Mouse (Mus musculus): ENCODE results near the gene Rabgap1. TPM values are rescaled to one million over a fixed set of nuclear protein-coding genes. Genes with fewer than 3 reads are reported as not detected.
"Not testable (repeated sequence)": the region's sequence is repeated elsewhere in the genome, so short reads cannot be mapped to it uniquely, and the experiment has no call there.

Rabgap1 gene
- total and polyA plus RNA-seq, 3 experiments: 10.4 to 43.8 (median 36.9) TPM

DNA sequence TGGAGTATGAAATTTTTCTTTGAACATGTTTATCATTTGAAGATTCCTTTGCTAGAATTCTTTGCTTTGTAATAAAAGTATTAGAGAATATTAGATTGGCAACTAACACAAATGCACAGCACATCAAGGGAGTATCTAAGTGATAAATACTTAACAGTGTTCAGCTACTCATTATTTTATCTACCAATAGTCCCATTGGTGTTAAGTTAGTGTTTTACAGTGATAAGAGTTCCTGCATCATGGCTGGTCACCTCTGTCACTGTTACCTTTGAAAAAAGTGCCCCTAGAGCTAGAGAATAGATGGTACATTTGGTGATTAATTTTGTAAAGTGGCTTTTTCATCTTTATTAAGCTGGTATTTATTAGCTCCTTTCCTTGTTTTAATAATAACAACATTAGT, 43.3 kb downstream of the Rabgap1 start:
- no peaks in the 10 kb centered on the region; the same call in 1 of the 2 replicates for H3K36me3 ChIP-seq (ENCODE audit: control insufficient read depth, insufficient read depth, low read length)
- no peak for TF ChIP-seq EP300 (IDR thresholded peaks at IDR 0.05; ENCODE audit: insufficient read depth, low read depth, low read length)
- no peak overlapping the region for H3K27ac ChIP-seq
- no peak overlapping the region for H3K9ac ChIP-seq (ENCODE audit: low read depth, low read length)
- H3K27me3 ChIP-seq (ENCODE audit: control insufficient read depth, insufficient read depth, low read length): no peaks in the 10 kb centered on the region
- no peak overlapping the region for H3K4me3 ChIP-seq
- DNase-seq: no peak
- intact Hi-C loops (cut with DNase I): loop anchor here (5.0 kb wide), 2 partner anchors 64 to 89 kb away; partner anchors contain the start of gene Rc3h2
- H3K4me1 ChIP-seq (ENCODE audit: control insufficient read depth, insufficient read depth, low read length): no peaks in the 10 kb centered on the region
- H3K79me2 ChIP-seq (replicated peaks; ENCODE audit: control insufficient read depth, insufficient read depth, low read length): no peaks in the 10 kb centered on the region

DNA sequence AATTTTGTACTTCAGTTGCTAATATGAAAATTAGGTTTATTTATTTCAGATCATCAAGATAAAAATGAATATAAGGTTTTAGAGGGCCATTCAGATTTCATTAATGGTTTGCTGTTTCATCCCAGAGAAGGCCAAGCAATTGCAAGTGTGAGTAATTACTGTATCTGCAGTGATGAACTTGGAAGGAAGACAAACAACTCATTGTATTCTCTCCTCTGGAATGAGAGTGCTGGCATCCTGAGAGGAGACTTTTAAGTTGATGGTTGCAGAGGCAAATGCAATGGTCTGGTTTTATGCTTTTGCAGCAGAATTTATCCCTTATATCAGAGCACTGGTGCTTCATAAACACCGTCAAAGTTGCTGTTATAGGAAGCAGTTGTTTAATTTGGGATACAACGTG, 45.9 kb downstream of the Rabgap1 start:
- DNase-seq: no peak
- intact Hi-C loops (cut with DNase I): loop anchor here (5.0 kb wide), 2 partner anchors 67 to 92 kb away; partner anchors contain the start of gene Rc3h2
- no peak for TF ChIP-seq CTCF (IDR thresholded peaks at IDR 0.05)
- no peak for TF ChIP-seq EP300 (IDR thresholded peaks at IDR 0.05; ENCODE audit: insufficient read depth, low read depth, low read length)
- TF ChIP-seq POLR2A (IDR thresholded peaks at IDR 0.05; ENCODE audit: insufficient read depth, low read depth, low read length): no peak
- Histone ChIP-seq H3K27me3 (ENCODE audit: control insufficient read depth, insufficient read depth, low read length) (no peaks in the 10 kb centered on the region), H3K79me2 (replicated peaks; ENCODE audit: control insufficient read depth, insufficient read depth, low read length) (no peaks in the 10 kb centered on the region), H3K36me3 (ENCODE audit: control insufficient read depth, insufficient read depth, low read length) (peaks cover 2% of the 10 kb centered on the region), H3K4me1 (ENCODE audit: control insufficient read depth, insufficient read depth, low read length) (no peaks in the 10 kb centered on the region), H3K9ac (ENCODE audit: low read depth, low read length) (no peak overlapping the region), H3K4me3 (no peak overlapping the region), H3K27ac (no peak overlapping the region)
- 94% methylated on average over 2 of the region's 2 CpGs for WGBS

DNA sequence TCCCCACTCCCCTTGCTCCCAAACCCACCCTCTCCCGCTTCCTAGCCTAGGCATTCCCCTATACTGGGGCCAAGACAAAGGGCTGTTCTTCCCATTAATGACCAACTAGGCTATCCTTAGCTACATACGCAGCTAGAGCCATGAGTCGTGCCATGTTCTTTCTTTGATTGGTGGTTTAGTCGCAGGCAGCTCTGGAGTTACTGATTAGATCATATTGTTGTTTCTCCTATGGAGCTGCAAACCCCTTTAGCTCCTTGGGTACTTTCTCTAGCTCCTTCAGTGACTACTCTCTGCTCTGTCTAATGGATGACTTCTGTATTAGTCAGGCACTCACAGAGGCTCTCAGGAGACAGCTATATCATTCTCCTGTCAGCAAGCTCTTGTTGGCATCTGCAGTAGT, 54.2 kb downstream of the Rabgap1 start:
- Histone ChIP-seq H3K4me1 (ENCODE audit: control insufficient read depth, insufficient read depth, low read length) (no peaks in the 10 kb centered on the region), H3K36me3 (ENCODE audit: control insufficient read depth, insufficient read depth, low read length) (peaks cover 3% of the 10 kb centered on the region), H3K27ac (no peak overlapping the region), H3K4me3 (no peak overlapping the region), H3K27me3 (ENCODE audit: control insufficient read depth, insufficient read depth, low read length) (no peaks in the 10 kb centered on the region), H3K9ac (ENCODE audit: low read depth, low read length) (no peak overlapping the region), H3K79me2 (replicated peaks; ENCODE audit: control insufficient read depth, insufficient read depth, low read length) (no peaks in the 10 kb centered on the region)
- no peak for TF ChIP-seq EP300 (IDR thresholded peaks at IDR 0.05; ENCODE audit: insufficient read depth, low read depth, low read length)
- no peak for TF ChIP-seq POLR2A (IDR thresholded peaks at IDR 0.05; ENCODE audit: insufficient read depth, low read depth, low read length)
- TF ChIP-seq CTCF (IDR thresholded peaks at IDR 0.05): no peak
- intact Hi-C loops (cut with DNase I): no loop called here
- WGBS: 97% methylated on average over 4 of the region's 4 CpGs
- no peak for DNase-seq

DNA sequence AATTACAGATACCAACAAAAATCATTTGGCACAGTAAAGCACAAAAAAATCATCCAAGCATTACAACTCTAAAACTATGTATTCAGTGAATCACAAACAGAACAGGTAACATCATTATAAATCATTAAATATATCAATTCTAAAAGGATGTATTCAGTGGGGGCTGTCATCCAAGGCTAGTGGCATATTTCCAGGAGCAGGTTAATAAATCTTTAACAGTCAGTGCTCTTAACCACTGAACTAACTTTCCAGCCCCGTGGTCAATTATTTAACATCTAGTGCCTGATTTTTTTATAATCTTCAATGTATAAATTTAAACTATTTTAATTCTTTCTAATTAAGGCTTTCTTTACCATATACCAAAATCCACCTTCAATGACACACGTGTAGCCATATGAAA, 62.8 kb downstream of the Rabgap1 start:
- DNase-seq; H3K27me3 ChIP-seq (ENCODE audit: control insufficient read depth, insufficient read depth, low read length); H3K4me1 ChIP-seq (ENCODE audit: control insufficient read depth, insufficient read depth, low read length); H3K4me3 ChIP-seq; H3K79me2 ChIP-seq (replicated peaks; ENCODE audit: control insufficient read depth, insufficient read depth, low read length); intact Hi-C loops (cut with DNase I); H3K27ac ChIP-seq; H3K36me3 ChIP-seq (ENCODE audit: control insufficient read depth, insufficient read depth, low read length); H3K9ac ChIP-seq (ENCODE audit: low read depth, low read length): not testable (repeated sequence)
- WGBS: 92% methylated on average over 2 of the region's 2 CpGs

DNA sequence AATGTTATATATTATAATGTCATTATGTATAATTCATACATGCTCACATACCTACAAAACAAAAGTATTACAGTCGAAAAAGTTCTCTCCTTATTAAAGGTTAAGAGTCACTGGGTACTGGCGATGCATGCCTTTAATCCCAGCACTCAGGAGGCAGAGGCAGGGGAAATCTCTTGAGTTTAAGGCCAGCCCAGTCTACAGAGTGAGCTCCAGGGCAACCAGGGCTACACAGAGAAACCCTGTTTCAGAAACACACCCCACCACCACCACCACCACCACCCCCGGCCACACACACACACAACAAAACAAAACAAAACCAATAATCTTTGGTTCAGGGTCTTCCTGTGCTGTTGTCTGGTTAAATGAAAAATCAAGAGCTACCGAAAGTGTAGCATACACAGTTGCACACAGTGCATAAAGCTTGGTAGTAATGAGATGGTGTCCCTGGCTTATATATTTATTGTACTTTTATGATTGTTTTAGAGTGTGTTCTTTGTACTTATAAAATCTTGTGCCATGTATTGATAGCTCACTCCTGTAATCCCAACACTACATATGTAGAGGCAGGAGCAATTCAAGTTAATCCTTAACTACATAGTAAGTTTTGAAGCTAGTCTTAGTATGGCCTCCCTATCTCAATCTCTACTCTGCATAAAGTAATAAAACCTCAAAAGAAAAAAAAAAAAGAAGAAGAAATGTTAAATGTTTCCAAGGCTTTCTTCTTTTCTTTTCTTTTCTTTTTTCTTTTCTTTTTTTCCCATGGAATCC, 68.2 kb downstream of the Rabgap1 start:
- 93% methylated on average over 4 of the region's 4 CpGs for WGBS
- TF ChIP-seq EP300 (IDR thresholded peaks at IDR 0.05; ENCODE audit: insufficient read depth, low read depth, low read length) (no peak), POLR2A (IDR thresholded peaks at IDR 0.05; ENCODE audit: insufficient read depth, low read depth, low read length) (no peak)
- intact Hi-C loops (cut with DNase I): no loop called here

DNA sequence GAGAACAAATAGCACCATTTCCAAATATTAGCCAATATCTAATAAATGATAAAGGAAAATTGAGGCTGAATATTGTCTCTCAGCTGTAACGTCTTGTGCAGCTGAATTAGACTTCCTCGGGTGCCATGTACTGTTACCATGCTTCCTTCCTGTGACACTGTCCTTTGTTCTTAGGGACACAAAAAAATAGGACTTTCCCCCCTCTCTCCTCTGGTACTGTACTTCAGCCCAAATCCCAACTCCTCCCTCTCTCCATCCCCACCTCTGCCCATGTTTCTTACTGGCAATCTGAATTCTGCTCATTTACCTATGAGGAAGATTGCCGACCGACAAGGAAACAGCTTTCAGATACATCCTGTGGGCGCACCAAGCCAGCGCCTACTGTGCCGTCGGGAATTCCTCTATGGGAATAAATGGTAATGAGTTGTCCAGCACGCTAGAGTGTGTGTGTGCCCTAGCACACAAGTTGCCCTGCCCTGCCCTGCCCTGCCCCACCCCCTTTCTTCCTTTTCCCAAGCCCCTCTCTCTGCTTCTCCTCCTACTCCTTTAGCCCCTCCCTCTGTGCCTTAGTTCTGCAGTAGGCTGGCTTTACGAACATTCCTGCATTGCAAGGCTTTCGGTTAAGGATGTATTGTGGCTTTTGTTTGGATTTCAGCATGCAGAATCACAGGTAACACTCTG, 73.1 kb downstream of the Rabgap1 start, which contains the start of gene Gpr21:
Gene Gpr21 (plus strand): TSS at position 303 of the 681 bp plus-strand sequence.
- intact Hi-C loops (cut with DNase I): no loop called here
- DNase-seq: no peak
- peak within 1 kb of the TSS; percentile 24; the same call in 1 of the 2 replicates for H3K9ac ChIP-seq (ENCODE audit: low read depth, low read length)
- no peaks in the 10 kb centered on the region for H3K79me2 ChIP-seq (replicated peaks; ENCODE audit: control insufficient read depth, insufficient read depth, low read length)
- H3K27me3 ChIP-seq (ENCODE audit: control insufficient read depth, insufficient read depth, low read length): no peaks in the 10 kb centered on the region
- 40% methylated on average over 11 of the region's 11 CpGs for WGBS
- peaks cover 4% of the 10 kb centered on the region for H3K4me1 ChIP-seq (ENCODE audit: control insufficient read depth, insufficient read depth, low read length)
- no peak for TF ChIP-seq CTCF (IDR thresholded peaks at IDR 0.05)
- TF ChIP-seq POLR2A (IDR thresholded peaks at IDR 0.05; ENCODE audit: insufficient read depth, low read depth, low read length): no peak
- no peak for TF ChIP-seq EP300 (IDR thresholded peaks at IDR 0.05; ENCODE audit: insufficient read depth, low read depth, low read length)
- peaks cover 8% of the 10 kb centered on the region for H3K36me3 ChIP-seq (ENCODE audit: control insufficient read depth, insufficient read depth, low read length)
- H3K27ac ChIP-seq: no peak within 1 kb of the TSS
- no peak within 1 kb of the TSS for H3K4me3 ChIP-seq

More for the DNA sequence above, 68.2 kb downstream of the Rabgap1 start:
- H3K27ac ChIP-seq: no peak overlapping the region
- H3K27me3 ChIP-seq (ENCODE audit: control insufficient read depth, insufficient read depth, low read length): no peaks in the 10 kb centered on the region
- H3K4me1 ChIP-seq (ENCODE audit: control insufficient read depth, insufficient read depth, low read length): no peaks in the 10 kb centered on the region
- no peak overlapping the region for H3K9ac ChIP-seq (ENCODE audit: low read depth, low read length)
- no peaks in the 10 kb centered on the region for H3K79me2 ChIP-seq (replicated peaks; ENCODE audit: control insufficient read depth, insufficient read depth, low read length)
- no peaks in the 10 kb centered on the region; the same call in 1 of the 2 replicates for H3K36me3 ChIP-seq (ENCODE audit: control insufficient read depth, insufficient read depth, low read length)
- no peak for DNase-seq
- H3K4me3 ChIP-seq: no peak overlapping the region
